Mouse (Mus musculus): ENCODE measurements around the gene Nceh1. TPM values are rescaled to one million over a fixed set of nuclear protein-coding genes. Genes with fewer than 3 reads are reported as not detected.
A peak's percentile ranks its signal among the peaks of the same experiment; 100 is the strongest.

Nceh1 gene
- total and polyA plus RNA-seq, 2 experiments, result 8.9 to 32.5 TPM

DNA sequence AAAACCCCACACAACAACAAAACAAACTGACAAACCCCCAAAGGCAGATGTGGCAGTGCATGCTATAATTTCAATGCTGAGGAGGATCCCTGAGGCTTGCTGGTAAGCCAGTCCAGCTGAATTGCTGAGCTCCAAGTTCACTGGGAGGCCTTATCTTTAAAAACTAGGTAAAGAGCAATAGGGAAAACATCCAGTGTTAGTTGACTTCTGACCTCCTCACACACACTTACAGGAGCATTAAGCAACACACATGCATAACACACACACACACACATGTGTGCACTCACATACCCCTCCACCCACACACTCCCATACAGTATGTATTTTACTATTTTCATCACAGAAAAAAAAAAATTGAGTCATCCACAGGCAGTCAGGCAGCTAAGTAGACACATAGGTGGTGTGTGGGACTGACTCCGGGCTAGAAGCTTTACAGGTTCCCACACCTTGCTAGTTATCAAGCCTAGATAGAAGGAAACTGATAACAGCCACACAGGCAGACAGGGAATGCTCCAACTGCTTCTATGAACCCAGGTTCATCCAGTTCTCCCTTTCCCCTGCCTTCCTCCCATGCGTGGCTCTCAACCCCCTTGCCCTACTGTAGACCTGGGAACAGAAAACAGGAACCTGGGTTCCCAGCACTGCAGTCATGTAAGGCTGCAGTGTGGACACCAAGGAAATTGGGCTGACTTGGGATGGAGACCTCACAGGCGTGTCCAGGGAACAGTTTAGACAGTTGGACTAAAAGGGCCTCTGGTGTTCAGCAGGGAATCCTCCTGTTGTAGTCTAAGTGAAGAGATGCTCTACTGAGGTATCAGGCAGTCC is 45.1 kb downstream of the Nceh1 start:
- H3K36me3 ChIP-seq (ENCODE audit: control insufficient read depth, insufficient read depth, low read length), result peaks cover 13% of the 10 kb centered on the region; the same call in 1 of the 2 replicates
- peak overlapping the region; percentile 21; the same call in 1 of the 2 replicates for H3K9ac ChIP-seq (ENCODE audit: low read depth, low read length)
- H3K79me2 ChIP-seq (ENCODE audit: control insufficient read depth, insufficient read depth, low read length), result no peaks in the 10 kb centered on the region
- DNase-seq (ENCODE audit: extremely low read depth, low read depth, low spot score), result peak; percentile 88
- no peaks in the 10 kb centered on the region for H3K27me3 ChIP-seq (ENCODE audit: control insufficient read depth, insufficient read depth, low read length)
- H3K27ac ChIP-seq (replicated peaks; ENCODE audit: insufficient read depth, low read depth, low read length), result peak overlapping the region; percentile 91
- TF ChIP-seq CTCF (IDR thresholded peaks at IDR 0.05; ENCODE audit: low read depth, low read length), result no peak
- TF ChIP-seq POLR2A (IDR thresholded peaks at IDR 0.05; ENCODE audit: extremely low read depth, insufficient read depth, low read length), result no peak
- H3K4me1 ChIP-seq (ENCODE audit: control insufficient read depth, insufficient read depth, low read length), result peaks cover 23% of the 10 kb centered on the region
- WGBS, result 56% methylated on average over 3 of the region's 3 CpGs
- no peak overlapping the region for H3K4me3 ChIP-seq (ENCODE audit: insufficient read depth, low read depth, low read length)

- peak overlapping the region; percentile 91 for H3K27ac ChIP-seq (replicated peaks; ENCODE audit: insufficient read depth, low read depth, low read length)
- H3K9ac ChIP-seq (ENCODE audit: low read depth, low read length), result peak overlapping the region; percentile 22; the same call in 1 of the 2 replicates
- no peaks in the 10 kb centered on the region for H3K79me2 ChIP-seq (ENCODE audit: control insufficient read depth, insufficient read depth, low read length)
- WGBS, result 43% methylated on average over 11 of the region's 11 CpGs
- peaks cover 13% of the 10 kb centered on the region; the same call in 1 of the 2 replicates for H3K36me3 ChIP-seq (ENCODE audit: control insufficient read depth, insufficient read depth, low read length)
- no peak overlapping the region for H3K4me3 ChIP-seq (ENCODE audit: insufficient read depth, low read depth, low read length)
- H3K27me3 ChIP-seq (ENCODE audit: control insufficient read depth, insufficient read depth, low read length), result no peaks in the 10 kb centered on the region
- DNase-seq (ENCODE audit: extremely low read depth, low read depth, low spot score), result peak; percentile 88
- peaks cover 25% of the 10 kb centered on the region for H3K4me1 ChIP-seq (ENCODE audit: control insufficient read depth, insufficient read depth, low read length)
- TF ChIP-seq CTCF (IDR thresholded peaks at IDR 0.05; ENCODE audit: low read depth, low read length), result peak; percentile 63
- no peak for TF ChIP-seq POLR2A (IDR thresholded peaks at IDR 0.05; ENCODE audit: extremely low read depth, insufficient read depth, low read length)
Observed at GRCm38 (mm10) chr3:27228530-27229309, 46.0 kb downstream of the Nceh1 start.

DNA sequence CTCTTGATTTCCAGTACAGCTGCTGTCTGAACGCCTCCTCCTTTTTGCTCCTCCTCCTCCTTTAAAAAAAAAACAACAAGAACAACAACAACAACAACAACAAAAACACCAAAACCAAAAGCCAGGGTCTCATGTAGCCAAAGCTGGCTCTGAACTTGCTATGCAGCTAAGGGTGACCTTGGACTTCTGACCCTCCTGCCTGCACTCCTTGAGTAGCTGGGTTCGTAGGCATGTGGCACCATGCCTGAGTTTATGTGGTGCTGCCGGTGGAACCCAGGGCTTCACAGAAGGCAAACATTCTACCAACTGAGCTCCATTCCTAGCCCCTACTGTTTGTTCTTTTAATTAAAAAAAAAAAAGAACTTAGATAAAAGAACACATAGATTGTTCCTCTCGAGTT is 50.6 kb downstream of the Nceh1 start:
- TF ChIP-seq POLR2A (IDR thresholded peaks at IDR 0.05; ENCODE audit: extremely low read depth, insufficient read depth, low read length) (no peak), CTCF (IDR thresholded peaks at IDR 0.05; ENCODE audit: low read depth, low read length) (no peak)
- no peaks in the 10 kb centered on the region for H3K79me2 ChIP-seq (ENCODE audit: control insufficient read depth, insufficient read depth, low read length)
- H3K36me3 ChIP-seq (ENCODE audit: control insufficient read depth, insufficient read depth, low read length), result peaks cover 5% of the 10 kb centered on the region; the same call in 1 of the 2 replicates
- peak; percentile 45 for DNase-seq (ENCODE audit: extremely low read depth, low read depth, low spot score)
- no peaks in the 10 kb centered on the region for H3K27me3 ChIP-seq (ENCODE audit: control insufficient read depth, insufficient read depth, low read length)
- H3K27ac ChIP-seq (replicated peaks; ENCODE audit: insufficient read depth, low read depth, low read length), result peak overlapping the region; percentile 88
- 26% methylated on average over 4 of the region's 4 CpGs for WGBS
- peak overlapping the region; percentile 46 for H3K9ac ChIP-seq (ENCODE audit: low read depth, low read length)
- H3K4me3 ChIP-seq (ENCODE audit: insufficient read depth, low read depth, low read length), result no peak overlapping the region
- peaks cover 20% of the 10 kb centered on the region for H3K4me1 ChIP-seq (ENCODE audit: control insufficient read depth, insufficient read depth, low read length)

GRCm38 (mm10) chr3:27233841-27234240 is 51.1 kb downstream of the Nceh1 start:
- peak overlapping the region; percentile 32 for H3K9ac ChIP-seq (ENCODE audit: low read depth, low read length)
- H3K36me3 ChIP-seq (ENCODE audit: control insufficient read depth, insufficient read depth, low read length), result peaks cover 5% of the 10 kb centered on the region; the same call in 1 of the 2 replicates
- no peaks in the 10 kb centered on the region for H3K79me2 ChIP-seq (ENCODE audit: control insufficient read depth, insufficient read depth, low read length)
- no peaks in the 10 kb centered on the region for H3K27me3 ChIP-seq (ENCODE audit: control insufficient read depth, insufficient read depth, low read length)
- H3K4me3 ChIP-seq (ENCODE audit: insufficient read depth, low read depth, low read length), result no peak overlapping the region
- WGBS, result 16% methylated on average over 6 of the region's 6 CpGs
- peak; percentile 98 for DNase-seq (ENCODE audit: extremely low read depth, low read depth, low spot score)
- no peak for TF ChIP-seq POLR2A (IDR thresholded peaks at IDR 0.05; ENCODE audit: extremely low read depth, insufficient read depth, low read length)
- TF ChIP-seq CTCF (IDR thresholded peaks at IDR 0.05; ENCODE audit: low read depth, low read length), result 0 out of 2 replicates have a peak, but pooled peaks have one; percentile 5
- H3K27ac ChIP-seq (replicated peaks; ENCODE audit: insufficient read depth, low read depth, low read length), result peak overlapping the region; percentile 76
- peaks cover 16% of the 10 kb centered on the region for H3K4me1 ChIP-seq (ENCODE audit: control insufficient read depth, insufficient read depth, low read length)

GRCm38 (mm10) chr3:27234976-27235375 is 52.2 kb downstream of the Nceh1 start:
- Histone ChIP-seq H3K9ac (ENCODE audit: low read depth, low read length) (no peak overlapping the region), H3K79me2 (ENCODE audit: control insufficient read depth, insufficient read depth, low read length) (no peaks in the 10 kb centered on the region; the same call in 1 of the 2 replicates), H3K27me3 (ENCODE audit: control insufficient read depth, insufficient read depth, low read length) (no peaks in the 10 kb centered on the region), H3K4me1 (ENCODE audit: control insufficient read depth, insufficient read depth, low read length) (peaks cover 12% of the 10 kb centered on the region), H3K27ac (replicated peaks; ENCODE audit: insufficient read depth, low read depth, low read length) (no peak overlapping the region), H3K4me3 (ENCODE audit: insufficient read depth, low read depth, low read length) (no peak overlapping the region), H3K36me3 (ENCODE audit: control insufficient read depth, insufficient read depth, low read length) (peaks cover 5% of the 10 kb centered on the region; the same call in 1 of the 2 replicates)
- 83% methylated on average over 1 of the region's 1 CpGs for WGBS
- no peak for TF ChIP-seq POLR2A (IDR thresholded peaks at IDR 0.05; ENCODE audit: extremely low read depth, insufficient read depth, low read length)
- TF ChIP-seq CTCF (IDR thresholded peaks at IDR 0.05; ENCODE audit: low read depth, low read length), result no peak
- no peak for DNase-seq (ENCODE audit: extremely low read depth, low read depth, low spot score)
